Mouse (Mus musculus) natural killer cell, adult 2 months (primary cell): ENCODE measurements around the gene Ddx24.
"Not testable (repeated sequence)": the region's sequence is repeated elsewhere in the genome, so short reads cannot be mapped to it uniquely, and the experiment has no call there.

Source experiments
- DNase-seq, 2 experiments: peaks; one replicate each; pipeline ENCODE4 v3.0.0; 2022; ENCODE audit warnings: low spot score in 2 of 2

Ddx24 gene

DNA sequence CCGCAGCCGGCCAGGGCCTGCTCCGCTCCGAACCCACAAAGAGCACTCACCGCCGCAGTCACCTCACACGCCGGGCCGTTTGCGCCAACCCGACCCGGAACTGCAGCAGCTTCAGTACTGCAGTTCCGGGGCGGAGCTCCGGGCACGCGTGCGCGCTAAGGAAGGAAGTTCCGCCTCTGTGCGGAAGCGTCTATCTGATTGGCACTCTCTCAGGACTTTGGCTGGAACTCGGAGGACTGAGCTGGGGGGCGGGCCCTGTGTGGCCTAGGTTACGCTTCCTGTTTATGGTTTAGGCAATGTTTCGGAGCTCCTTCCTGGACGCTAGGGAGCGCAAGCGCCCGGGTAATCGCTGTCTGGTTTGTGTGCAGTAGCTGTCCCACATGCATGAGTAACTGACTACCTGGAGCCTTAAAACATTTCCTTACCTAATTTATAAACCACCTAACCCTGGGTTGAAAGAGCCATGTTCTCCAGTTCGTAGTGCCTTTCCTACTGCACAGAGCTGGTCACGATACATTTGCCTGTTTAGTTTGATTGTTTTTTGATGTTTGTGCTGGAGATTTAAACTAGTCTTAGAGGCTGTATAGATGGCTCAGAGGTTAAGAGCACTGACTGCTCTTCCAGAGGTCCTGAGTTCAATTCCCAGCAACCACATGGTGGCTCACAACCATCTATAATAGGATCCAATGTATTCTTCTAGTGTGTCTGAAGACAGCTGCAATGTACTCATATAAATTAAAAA is at the start of gene Ddx24:
Gene Ddx24, minus strand, starts transcription at position 102 of the 742 bp plus-strand sequence.
- peak; percentile 99 for DNase-seq

DNA sequence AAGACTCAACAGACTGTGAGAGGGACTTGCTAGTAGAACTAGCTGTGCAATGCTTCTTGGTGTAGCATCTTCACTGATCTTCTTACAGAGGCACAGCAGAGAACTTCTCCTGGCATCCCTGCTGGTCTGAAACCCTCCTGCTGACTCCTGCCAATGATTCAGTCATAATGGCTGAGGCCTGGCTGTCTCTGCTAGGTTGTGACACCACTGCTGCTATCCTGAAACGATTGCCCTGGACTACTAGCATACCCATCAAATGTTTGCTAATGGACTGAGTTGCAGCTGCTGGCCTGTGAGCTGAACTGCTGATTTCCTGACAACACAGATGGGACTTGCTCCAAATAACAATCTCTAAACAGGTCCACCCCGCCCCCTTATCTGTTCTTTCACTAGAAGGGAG is 48.9 kb upstream of the Ddx24 start:
- no peak for DNase-seq

DNA sequence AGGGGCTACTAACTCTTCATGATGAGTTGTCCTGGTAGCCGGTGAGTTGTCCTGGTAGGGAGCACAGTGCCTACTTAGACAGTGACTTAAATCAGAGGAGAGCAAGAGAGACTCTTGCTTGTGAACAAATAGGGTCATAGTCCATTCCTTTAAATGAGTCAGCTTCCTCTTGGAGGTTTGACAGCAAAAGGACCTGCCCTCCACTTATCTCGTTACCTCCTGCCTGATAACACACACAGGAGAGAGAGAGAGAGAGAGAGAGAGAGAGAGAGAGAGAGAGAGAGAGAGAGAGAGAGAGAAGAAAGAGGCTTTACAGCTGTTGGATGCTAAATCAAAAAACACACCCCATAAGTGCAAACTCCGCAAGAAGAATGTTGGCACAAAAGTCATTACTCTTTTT is 31.5 kb upstream of the Ddx24 start, which contains the start of gene Ifi27l2b:
Gene Ifi27l2b, minus strand, starts transcription at position 84 of the 400 bp plus-strand sequence.
- DNase-seq: no peak

DNA sequence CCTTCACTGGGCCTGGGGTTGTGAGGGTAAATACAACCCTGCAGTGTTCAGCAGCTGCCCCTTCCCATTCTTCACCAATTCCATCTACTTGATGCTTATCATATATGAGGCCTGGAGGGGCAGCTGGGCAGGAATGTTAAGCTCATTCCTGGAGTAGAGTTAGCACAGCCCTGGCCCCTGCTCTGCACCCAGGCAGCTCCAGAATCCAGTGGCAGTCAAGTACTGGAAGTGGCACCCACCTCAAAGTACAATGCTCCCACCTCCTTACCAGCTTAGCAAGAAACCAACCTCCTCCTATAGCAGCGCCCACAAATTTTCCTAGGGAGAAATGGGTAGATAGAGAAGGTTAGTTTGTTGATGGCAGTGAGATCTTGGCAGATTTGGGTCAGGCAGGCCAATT is 31.1 kb upstream of the Ddx24 start:
- not testable (repeated sequence) for DNase-seq

DNA sequence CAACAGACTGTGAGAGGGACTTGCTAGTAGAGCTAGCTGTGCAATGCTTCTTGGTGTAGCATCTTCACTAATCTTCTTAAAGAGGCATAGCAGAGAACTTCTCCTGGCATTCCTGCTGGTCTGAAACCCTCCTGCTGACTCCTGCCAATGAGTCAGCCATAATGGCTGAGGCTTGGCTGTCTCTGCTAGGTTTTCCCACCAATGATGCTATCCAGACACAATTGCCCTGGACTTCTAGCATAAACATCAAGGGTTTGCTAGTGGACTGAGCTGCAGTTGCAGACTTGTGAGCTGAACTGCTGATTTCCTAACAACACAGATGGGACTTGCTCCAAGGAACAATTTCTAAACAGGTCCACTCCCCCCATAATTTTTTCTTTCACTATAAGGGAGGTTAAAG is 27.7 kb upstream of the Ddx24 start:
- no peak for DNase-seq

DNA sequence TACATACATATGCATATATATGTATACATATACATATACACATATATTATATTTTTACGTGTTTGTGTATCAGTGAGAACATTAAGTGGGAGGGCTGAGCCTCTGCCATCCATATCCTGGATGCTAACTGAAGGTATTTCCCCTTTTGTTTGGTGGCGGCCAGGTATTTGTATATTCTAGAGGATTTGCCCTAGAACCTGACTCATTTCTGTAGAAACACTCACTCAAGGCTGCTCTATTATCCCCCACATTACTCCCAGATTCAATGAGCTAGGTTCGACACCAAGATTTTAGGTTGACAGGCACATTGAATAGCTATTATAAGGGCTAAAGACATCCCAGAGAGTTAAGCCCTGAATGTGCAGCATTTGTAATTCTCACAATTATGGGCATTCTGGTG is 19.4 kb upstream of the Ddx24 start:
- DNase-seq: no peak

DNA sequence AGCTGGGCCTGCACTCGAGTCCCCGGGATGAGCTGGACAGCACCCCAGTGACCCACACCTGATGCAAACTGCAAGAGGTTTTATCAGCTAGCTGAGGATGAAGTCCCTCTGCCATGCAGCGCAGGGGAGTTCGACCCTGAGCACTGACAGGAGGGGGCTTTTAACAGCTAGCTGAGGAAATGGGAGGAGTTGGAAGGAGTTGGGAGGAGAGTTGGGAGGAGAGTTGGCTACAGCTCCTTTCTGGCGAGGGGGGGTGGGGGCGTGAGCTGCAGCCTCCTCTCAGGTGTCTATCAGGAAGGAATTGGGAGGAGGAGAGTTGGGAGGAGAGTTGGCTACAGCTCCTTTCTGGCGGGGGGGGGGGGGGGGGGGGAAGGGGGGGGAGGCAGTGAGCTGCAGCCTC is 18.6 kb upstream of the Ddx24 start:
- not testable (repeated sequence) for DNase-seq

DNA sequence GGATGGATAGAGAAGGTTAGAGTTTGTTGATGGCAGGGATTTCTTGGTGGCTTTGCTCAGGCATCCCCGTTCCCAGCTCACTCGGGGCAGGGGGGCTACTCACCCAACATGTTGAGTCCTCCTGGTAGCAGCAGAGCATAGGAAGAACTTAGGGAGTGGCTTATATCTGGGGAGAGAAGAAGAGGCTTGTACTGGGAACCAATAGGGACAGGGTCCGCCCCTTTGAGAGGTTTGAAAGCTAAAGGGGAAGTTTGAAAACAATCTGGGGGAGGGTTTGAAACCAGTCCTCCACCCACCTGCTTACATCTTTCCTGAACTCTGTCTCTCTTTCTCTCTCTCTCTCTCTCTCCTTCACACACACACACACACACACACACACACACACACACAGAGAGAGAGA is 17.9 kb upstream of the Ddx24 start, which contains the start of gene Ifi27l2a:
Gene Ifi27l2a, minus strand, starts transcription at position 157 of the 400 bp plus-strand sequence.
- DNase-seq: peak in 1 of 2 experiments; percentile 31

DNA sequence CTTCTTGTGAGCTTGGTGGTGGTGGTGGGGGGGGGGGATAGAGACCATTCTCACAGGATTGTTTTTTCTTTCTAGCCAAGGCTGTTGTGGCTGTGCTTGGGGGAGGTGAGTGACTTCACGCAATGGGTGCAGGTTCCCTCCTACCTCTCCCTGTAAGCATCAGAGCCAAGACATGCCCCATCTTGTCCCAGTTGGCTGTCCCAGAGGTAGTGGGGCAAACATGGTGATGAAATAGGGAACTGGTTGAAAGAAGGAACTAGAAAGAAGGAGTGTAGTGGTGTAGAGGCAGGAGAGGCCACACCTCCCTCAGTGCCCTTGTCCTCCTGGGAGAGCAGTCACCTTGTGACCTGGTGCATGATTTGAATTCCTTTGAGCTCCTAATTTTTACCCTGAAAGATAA is 12.0 kb upstream of the Ddx24 start:
- no peak for DNase-seq

DNA sequence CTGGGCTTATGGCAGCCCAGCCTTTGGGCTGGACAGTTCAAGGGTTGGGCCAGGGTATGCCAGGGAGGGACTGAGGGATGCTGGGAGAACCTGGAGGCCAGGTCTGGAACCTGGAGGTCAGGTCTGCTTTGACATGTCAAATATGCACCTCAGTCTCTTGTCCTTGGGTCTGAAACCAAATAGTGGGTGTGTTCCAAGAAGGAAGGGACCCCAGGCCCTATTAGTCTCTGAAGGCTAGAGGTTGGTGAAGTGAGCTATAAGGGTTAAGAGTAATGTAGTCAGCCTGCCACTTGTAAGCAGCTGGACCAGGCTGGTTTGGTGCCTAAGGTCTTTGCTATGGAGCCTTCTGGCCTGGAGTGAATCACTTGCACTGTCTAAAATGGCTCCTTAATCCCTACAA is 9.2 kb upstream of the Ddx24 start:
- no peak for DNase-seq

DNA sequence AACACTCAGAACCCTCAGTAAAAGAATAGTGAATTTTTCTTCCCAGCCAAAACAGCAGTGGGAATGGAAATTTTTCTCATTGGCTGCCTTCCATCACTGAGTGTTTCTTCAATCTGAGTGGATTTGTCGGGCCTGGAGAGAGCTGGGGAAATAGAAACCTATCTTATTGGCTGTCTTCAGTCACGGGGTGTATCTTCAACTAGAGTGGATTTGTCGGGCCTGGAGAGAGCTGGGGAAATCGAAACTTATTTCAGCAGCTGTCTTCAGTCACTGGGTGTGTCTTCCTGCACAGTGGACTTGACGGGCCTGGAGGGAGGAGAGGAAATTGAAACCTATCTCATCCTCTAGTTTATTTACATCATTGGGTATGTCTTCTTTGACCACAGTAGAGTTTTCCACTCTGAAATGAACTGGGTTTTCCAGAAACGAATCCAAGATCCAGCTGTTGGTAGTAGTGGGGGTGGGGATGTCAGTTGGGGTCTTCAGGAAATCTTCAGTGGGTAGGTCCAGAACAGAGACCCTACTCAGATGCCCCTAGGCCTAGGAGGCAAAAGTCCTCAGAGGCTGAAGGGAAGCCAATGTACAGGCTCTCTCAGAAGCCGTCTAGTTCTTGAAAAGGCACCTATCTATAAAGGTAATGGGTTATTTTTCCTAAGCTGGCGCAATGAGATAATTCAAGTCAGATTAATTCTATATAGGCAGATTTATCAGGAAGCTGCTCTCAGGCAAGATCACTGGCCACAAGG is 8.5 kb upstream of the Ddx24 start, which contains the start of gene Ifi27:
Gene Ifi27, plus strand, starts transcription at position 226 of the 746 bp plus-strand sequence.
- peak; percentile 67 to 69 for DNase-seq

DNA sequence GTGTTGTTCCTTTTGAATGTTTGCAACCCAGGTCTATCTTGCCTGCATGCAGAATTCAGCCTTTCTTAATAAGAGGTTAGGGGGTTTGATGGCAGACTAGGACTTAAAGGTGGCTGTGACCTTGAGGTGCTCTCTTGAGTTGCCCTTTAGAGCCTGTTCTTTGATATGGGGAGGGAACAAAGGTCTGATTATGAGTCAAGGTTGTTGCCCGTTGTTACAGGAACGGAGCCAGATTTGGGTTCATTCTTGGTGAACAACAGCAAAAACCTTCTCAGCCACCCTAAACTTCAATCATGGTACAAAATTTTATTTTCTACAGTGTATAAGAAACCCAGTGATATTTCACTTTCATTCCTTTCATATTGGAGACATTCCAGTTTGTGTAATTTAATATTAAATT is 7.8 kb upstream of the Ddx24 start:
- DNase-seq: no peak

DNA sequence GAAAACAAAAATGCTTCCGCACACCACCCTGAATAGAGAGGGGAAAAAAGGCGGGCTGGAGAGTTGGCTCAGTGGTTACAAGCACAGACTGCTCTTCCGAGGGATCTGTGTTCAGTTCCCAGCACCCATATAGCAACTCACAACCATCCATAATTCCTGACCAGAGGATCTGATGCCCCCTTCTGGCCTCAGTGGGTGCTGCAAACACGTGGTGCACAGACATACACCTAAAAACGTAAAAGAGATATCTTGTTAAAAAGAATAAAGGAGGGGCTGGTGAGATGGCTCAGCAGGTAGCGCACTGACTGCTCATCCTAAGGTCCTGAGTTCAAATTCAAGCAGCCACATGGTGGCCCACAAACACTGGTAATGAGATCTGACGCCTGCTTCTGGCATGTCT is 1.1 kb upstream of the Ddx24 start:
- no peak for DNase-seq

DNA sequence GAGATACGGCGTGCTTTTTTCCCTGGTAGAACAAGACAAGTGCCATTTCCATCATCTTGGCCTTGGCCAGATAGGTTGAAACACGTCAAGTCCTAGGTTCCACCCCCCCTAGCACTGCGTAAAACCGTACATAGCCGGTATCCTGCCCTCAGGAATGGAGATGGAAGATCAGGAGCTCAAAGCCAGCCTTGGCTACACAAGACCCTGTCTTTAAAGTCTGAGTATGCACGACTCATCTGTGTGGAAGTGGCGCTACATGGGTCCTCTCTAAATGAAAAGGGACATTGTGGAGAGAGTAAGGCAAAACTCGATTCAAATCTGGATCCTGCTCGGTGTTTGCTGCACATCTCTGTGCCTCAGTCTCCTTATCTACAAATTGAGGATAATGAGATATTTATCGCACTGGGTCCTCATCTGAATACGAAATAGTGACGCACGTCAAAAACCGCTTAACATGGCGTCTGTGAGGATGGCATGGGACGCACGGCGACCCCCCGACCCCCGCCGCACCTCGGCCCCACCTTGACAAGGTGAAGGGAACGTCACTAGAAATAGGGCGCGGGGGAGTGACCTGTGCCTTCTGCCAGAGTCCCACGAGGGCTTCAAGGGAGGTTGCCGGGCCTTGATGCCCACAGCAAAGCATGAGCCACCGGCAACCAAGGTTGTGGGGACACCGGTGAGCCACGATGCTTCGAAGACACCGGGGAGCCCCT is 458 bp downstream of the Ddx24 start:
- DNase-seq: no peak

DNA sequence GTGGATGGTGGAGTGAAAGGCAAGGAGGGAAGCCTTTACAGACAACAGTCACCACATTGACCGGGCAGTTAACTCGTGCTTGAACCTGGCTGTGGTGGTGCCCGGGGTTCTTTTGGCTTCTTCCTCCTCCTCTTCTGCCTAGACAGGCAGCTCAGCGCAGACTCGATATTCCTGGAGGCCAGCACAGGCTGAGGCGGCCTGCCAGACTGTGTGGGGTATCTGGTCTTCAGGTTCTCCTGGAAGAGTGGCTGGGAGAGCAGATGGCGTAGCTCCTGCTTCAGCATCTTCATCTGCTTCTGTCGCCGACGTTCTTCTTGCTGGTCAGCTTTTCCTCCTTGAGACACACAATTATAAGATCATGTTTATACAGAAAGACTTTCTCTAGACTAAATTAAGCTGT is 17.5 kb downstream of the Ddx24 start:
- DNase-seq: no peak

DNA sequence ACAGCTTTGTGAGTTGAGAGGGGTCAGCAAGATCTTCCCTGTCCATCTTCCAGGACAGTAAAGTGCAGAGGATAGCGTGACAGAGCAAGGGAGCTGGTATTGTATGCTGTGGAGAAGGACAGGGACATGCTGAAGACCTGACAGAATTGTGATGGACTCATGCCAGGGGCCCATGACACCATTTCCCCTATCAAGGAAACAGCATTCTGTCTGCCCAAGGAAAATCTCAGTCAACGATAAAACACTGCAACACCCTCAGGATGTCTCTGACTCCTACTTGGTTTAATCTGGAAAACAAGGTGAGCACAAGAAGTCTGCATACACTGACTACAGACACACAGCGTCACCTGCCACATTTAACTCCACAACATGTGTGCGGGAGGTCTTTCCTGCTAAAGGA is 17.9 kb downstream of the Ddx24 start, which contains the start of gene 9330161L09Rik:
Gene 9330161L09Rik, minus strand, starts transcription at position 101 of the 400 bp plus-strand sequence.
- DNase-seq: no peak

DNA sequence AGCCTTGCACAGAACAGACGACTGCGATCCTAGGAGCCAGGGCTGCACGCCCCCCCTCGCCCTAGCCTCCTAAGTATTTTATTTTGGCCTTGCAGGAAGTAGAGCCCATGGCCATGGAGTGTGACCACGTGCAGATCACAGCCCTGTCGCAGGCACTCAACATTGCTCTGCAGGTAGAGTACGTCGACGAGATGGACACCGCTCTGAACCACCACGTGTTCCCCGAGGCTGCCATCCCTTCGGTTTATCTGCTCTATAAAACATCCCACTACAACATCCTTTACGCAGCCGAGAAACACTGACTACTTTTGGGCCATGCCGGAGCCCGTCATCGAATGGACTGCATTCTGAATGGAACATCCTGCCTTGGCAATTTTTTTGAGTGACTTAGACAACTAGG is 21.5 kb downstream of the Ddx24 start:
- DNase-seq: no peak

DNA sequence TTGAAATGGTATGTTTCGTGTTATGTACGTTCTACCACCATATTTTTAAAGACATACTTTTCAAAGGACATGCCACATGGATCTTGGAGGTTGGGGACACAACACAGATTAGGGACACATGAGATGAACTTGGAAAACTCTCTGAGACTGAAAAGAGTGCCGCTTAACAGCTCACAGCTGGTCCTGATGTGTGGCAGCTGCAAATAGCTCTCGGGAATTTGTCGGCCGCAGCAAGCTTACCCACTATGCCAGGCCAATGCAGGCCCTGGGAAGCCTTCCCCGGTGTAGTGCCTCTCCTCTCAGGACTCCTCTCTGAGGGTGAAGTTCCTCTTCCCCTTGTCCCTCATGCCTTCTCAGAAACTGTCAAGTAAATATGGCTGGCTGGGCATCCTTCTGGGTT is 28.9 kb downstream of the Ddx24 start:
- DNase-seq: no peak

DNA sequence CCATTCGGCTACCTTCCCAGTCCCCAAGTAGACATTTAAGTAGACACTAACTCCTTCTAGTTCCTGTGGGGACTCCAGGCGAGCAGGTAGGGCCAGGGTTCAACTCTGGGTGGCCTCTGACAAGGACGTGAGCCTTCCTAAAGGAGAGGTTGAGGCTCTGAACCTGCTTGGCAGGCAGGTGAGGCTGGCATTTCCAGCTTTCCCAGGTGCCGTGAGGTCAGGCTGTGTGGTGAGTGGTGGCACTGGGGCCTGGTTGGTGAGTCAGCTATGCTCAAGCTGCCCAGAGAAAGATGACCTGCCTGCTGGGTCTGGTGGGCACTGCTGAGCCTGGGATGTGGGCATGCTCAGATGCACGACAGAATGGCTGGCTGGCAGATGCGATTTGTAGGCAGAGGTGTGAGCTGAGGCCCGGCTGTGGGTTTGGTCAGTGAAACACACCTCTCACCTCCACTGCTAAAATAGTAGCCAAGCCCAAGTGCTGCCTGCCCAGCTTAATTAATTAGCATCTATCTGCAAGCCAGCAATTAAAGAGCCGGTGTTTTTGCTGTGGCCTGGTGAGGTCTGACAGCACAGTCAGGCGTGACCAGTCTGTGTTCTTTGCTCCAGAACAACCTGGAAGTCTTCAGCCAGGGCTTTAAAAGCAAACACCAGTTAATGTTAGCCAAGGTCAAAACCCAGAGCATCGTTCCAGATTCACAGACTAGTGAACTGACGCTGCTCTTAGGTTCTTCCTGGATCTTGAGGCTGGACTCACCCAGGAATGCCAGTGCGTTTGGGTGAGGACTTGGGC is 29.9 kb downstream of the Ddx24 start:
- no peak for DNase-seq

DNA sequence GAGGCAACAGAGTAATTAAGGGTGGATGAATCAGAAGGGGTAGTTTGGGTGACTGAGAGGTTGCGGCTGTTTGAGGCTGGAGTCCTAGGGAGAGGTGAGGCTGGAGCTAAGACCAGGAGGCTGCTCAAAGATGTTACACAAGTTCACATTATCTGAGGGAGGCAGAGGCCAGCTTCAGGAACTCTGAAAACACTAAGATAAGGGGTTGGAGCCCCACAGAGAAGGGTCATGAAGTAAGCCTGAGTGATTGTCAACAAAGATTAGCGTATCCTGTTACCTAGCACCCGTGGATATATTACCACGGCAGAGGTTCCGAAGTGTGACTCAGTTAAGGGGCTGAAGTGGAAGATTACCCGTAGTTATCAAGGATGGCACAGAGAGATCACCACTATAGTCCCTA is 32.1 kb downstream of the Ddx24 start:
- no peak for DNase-seq

DNA sequence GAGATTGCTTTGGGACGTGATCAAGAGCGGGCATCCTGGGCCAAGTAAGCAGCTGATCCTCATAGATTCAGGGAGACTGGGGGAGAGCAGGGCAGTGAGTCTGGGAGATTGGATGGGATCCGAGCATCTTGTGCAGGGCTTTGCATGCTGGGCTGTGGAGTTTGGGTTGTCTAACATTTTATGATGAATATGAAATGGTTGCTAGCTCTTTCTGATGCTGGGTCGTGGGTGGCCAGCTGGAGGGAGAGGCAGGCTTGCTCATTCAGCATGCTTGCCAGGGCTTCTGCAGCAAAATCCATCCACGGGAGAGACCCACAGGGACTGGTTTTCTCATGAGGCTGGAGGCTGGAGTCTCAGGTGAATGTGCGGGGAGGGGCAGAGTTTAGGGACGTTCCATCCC is 34.5 kb downstream of the Ddx24 start:
- no peak for DNase-seq

DNA sequence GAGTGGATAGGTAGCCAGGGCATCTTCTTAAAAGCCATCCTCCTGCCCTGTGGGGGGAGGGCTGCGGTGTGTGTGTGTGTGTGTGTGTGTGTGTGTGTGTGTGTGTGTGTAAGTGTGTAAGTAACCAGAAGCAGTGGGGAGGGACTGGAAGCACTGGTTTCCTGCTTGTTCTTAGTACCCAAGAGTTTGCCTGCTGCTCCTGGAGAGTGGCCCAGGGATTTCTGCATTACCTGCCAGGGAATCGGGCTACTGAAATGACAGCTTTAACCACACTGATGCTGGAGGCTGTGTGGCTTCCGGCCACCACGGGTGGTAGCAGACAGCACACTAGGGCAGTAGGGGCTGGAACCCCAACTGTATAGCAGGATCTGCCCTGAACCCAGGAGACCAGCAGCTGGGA is 35.6 kb downstream of the Ddx24 start:
- DNase-seq: no peak
